Mouse (Mus musculus) forebrain, embryonic 14.5 days (tissue): ENCODE measurements at regions not wholly inside any gene's neighbourhood (a gene's known extent, or its start where the extent isn't known, plus 50 kb on each side); places are given as distances from the start of the nearest gene placed in this dataset.

Experiments used
- ATAC-seq: fragments of 200-750 bp; cut with Nextera tagmentation; 2 replicates; pipeline ENCODE4 v1.8.0; 2017; ENCODE audit warnings: mild to moderate bottlenecking, moderate library complexity
- DNase-seq: peaks from one replicate; pipeline ENCODE4 v3.0.0-alpha.2; 2015; ENCODE audit warnings: low spot score
- H3K27ac ChIP-seq: fragments of 300-500 bp; sonication (generic); 2 replicates; pipeline ENCODE4 v1.5.1; 2014; ENCODE audit warnings: low read depth, mild to moderate bottlenecking, control low read depth, low read length, moderate library complexity
- H3K27me3 ChIP-seq: fragments of 300-500 bp; sonication (generic); replicated peaks from 2 replicates; pipeline ENCODE4 v1.6.1; 2014; ENCODE audit warnings: low read length, control low read depth, mixed read lengths; ENCODE audit not compliant: control insufficient read depth, insufficient read depth
- H3K36me3 ChIP-seq: fragments of 300-500 bp; sonication (generic); 2 replicates; pipeline ENCODE4 v1.6.1; 2014; ENCODE audit warnings: low read length, control low read depth; ENCODE audit not compliant: control insufficient read depth, insufficient read depth
- H3K4me1 ChIP-seq: fragments of 300-500 bp; sonication (generic); 2 replicates; pipeline ENCODE4 v1.6.1; 2014; ENCODE audit warnings: antibody characterized with exemption, low read length, control low read depth; ENCODE audit not compliant: control insufficient read depth, insufficient read depth
- H3K4me2 ChIP-seq: fragments of 300-500 bp; sonication (generic); 2 replicates; pipeline ENCODE4 v1.6.1; 2014; ENCODE audit warnings: mild to moderate bottlenecking, control low read depth, low read length
- H3K4me3 ChIP-seq: fragments of 300-500 bp; sonication (generic); 2 replicates; pipeline ENCODE4 v1.5.1; 2014; ENCODE audit warnings: low read depth, low read length, control low read depth
- H3K9ac ChIP-seq: fragments of 300-500 bp; sonication (generic); 2 replicates; pipeline ENCODE4 v1.6.1; 2014; ENCODE audit warnings: mild to moderate bottlenecking, low read length, control low read depth, moderate library complexity
- H3K9me3 ChIP-seq: fragments of 300-500 bp; sonication (generic); replicated peaks from 2 replicates; pipeline ENCODE4 v1.6.1; 2016; ENCODE audit warnings: low read length, control low read depth, mixed read lengths; ENCODE audit not compliant: control insufficient read depth
- WGBS: fragments of 180-500 bp; shearing (Covaris S2); extraction: QIAGEN DNeasy Blood & Tissue Kit; methylation state at CpG from one replicate; pipeline ENCODE4 v1.1.7; 2014; 5-methylcytosine and 5-hydroxymethylcytosine counted together

GRCm38 (mm10) chr11:111706882-111707281, 640.9 kb downstream of the Kcnj2 start:
- no peaks in the 10 kb centered on the region for H3K27me3 ChIP-seq
- no peak overlapping the region for H3K27ac ChIP-seq
- H3K4me1 ChIP-seq = no peaks in the 10 kb centered on the region
- DNase-seq = no peak
- no peaks in the 10 kb centered on the region for H3K36me3 ChIP-seq
- H3K9me3 ChIP-seq = no peaks in the 10 kb centered on the region
- no peak overlapping the region for H3K4me3 ChIP-seq
- no peak overlapping the region for H3K4me2 ChIP-seq
- 60% methylated on average over 4 of the region's 4 CpGs for WGBS
- ATAC-seq = no peak
- no peak overlapping the region for H3K9ac ChIP-seq

GRCm38 (mm10) chr11:111715401-111715800, 649.4 kb downstream of the Kcnj2 start:
- 82% methylated on average over 5 of the region's 5 CpGs for WGBS
- ATAC-seq = no peak

GRCm38 (mm10) chr11:111722276-111722675, 656.3 kb downstream of the Kcnj2 start:
- H3K9me3 ChIP-seq = no peaks in the 10 kb centered on the region
- no peak overlapping the region for H3K27ac ChIP-seq
- 73% methylated on average over 4 of the region's 4 CpGs for WGBS
- no peak overlapping the region for H3K9ac ChIP-seq
- DNase-seq (no peak), ATAC-seq (no peak)
- H3K4me1 ChIP-seq = no peaks in the 10 kb centered on the region
- no peaks in the 10 kb centered on the region for H3K27me3 ChIP-seq
- H3K4me2 ChIP-seq = no peak overlapping the region
- no peaks in the 10 kb centered on the region for H3K36me3 ChIP-seq
- no peak overlapping the region for H3K4me3 ChIP-seq

More at GRCm38 (mm10) chr11:111715401-111715800, 649.4 kb downstream of the Kcnj2 start:
- Histone ChIP-seq H3K27me3 (no peaks in the 10 kb centered on the region), H3K27ac (no peak overlapping the region), H3K4me3 (no peak overlapping the region), H3K9ac (no peak overlapping the region), H3K4me2 (no peak overlapping the region), H3K9me3 (no peaks in the 10 kb centered on the region), H3K36me3 (no peaks in the 10 kb centered on the region), H3K4me1 (no peaks in the 10 kb centered on the region)
- no peak for DNase-seq

GRCm38 (mm10) chr11:111728148-111728547, 662.2 kb downstream of the Kcnj2 start:
- Histone ChIP-seq H3K9ac (no peak overlapping the region), H3K4me3 (no peak overlapping the region), H3K36me3 (no peaks in the 10 kb centered on the region), H3K4me1 (no peaks in the 10 kb centered on the region), H3K27ac (no peak overlapping the region), H3K27me3 (no peaks in the 10 kb centered on the region), H3K9me3 (no peaks in the 10 kb centered on the region), H3K4me2 (no peak overlapping the region)
- DNase-seq (peak; percentile 33), ATAC-seq (no peak)
- WGBS = 6% methylated on average over 4 of the region's 4 CpGs

- Histone ChIP-seq H3K4me2 (no peak overlapping the region), H3K4me1 (no peaks in the 10 kb centered on the region), H3K36me3 (no peaks in the 10 kb centered on the region), H3K4me3 (no peak overlapping the region), H3K27ac (no peak overlapping the region), H3K9me3 (no peaks in the 10 kb centered on the region), H3K27me3 (no peaks in the 10 kb centered on the region), H3K9ac (no peak overlapping the region)
- DNase-seq (no peak), ATAC-seq (no peak)
- 91% methylated on average over 8 of the region's 8 CpGs for WGBS
These were observed 666.1 kb downstream of the Kcnj2 start for GRCm38 (mm10) chr11:111732096-111732495.

- Histone ChIP-seq H3K27me3 (no peaks in the 10 kb centered on the region), H3K4me3 (no peak overlapping the region), H3K9ac (no peak overlapping the region), H3K4me2 (no peak overlapping the region), H3K36me3 (no peaks in the 10 kb centered on the region), H3K9me3 (no peaks in the 10 kb centered on the region), H3K4me1 (no peaks in the 10 kb centered on the region), H3K27ac (no peak overlapping the region)
- no peak for DNase-seq
- 97% methylated on average over 1 of the region's 1 CpGs for WGBS
- ATAC-seq = no peak
These were observed 669.5 kb downstream of the Kcnj2 start for GRCm38 (mm10) chr11:111735446-111735845.

DNA sequence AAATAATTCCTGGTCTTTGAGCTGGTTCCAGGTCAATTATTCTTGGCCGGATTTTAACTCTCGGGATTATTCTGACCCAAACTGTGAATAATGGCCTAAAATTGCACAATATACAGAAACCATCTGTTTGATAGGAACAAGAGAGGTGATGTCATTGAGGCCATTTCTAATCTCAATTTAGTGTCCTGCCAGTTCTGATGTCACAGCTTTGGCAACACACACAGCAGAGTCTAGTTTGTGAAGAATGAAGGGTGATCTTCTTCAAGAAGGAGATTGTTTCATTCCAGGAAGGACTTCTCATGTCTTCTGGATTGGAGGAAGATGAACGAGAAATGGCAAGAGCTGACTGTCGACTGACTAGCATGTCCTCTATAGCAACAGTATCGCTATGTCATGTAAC, 670.0 kb downstream of the Kcnj2 start:
- no peak overlapping the region for H3K4me3 ChIP-seq
- H3K9ac ChIP-seq = no peak overlapping the region
- DNase-seq (no peak), ATAC-seq (no peak)
- H3K4me2 ChIP-seq = no peak overlapping the region
- H3K27me3 ChIP-seq = no peaks in the 10 kb centered on the region
- no peaks in the 10 kb centered on the region for H3K9me3 ChIP-seq
- H3K27ac ChIP-seq = no peak overlapping the region
- 96% methylated on average over 5 of the region's 5 CpGs for WGBS
- H3K4me1 ChIP-seq = no peaks in the 10 kb centered on the region
- no peaks in the 10 kb centered on the region for H3K36me3 ChIP-seq

DNA sequence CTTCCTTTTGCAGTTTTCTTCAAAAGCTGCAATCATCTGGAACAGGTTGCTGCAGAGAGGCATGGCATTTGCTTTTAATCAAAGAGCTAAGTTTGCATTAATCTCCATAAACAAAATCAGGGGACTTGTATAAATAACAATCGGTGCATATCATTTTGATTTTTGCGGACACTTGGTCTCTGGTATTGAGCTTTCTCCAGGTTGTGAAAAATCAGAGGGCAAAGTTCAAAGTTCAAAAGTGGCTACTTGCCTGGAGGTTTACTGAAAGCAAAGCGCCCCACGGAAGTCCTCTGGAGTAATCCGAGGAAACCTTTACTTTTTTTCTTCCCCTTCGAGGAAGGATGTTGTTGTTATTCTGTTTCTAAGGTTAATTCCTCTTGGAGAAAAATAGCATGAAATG, 677.4 kb downstream of the Kcnj2 start:
- Histone ChIP-seq H3K4me1 (no peaks in the 10 kb centered on the region), H3K4me2 (no peak overlapping the region), H3K9ac (no peak overlapping the region), H3K36me3 (no peaks in the 10 kb centered on the region), H3K4me3 (no peak overlapping the region), H3K27me3 (no peaks in the 10 kb centered on the region), H3K27ac (no peak overlapping the region), H3K9me3 (no peaks in the 10 kb centered on the region)
- ATAC-seq (no peak), DNase-seq (no peak)
- WGBS = 72% methylated on average over 6 of the region's 6 CpGs

DNA sequence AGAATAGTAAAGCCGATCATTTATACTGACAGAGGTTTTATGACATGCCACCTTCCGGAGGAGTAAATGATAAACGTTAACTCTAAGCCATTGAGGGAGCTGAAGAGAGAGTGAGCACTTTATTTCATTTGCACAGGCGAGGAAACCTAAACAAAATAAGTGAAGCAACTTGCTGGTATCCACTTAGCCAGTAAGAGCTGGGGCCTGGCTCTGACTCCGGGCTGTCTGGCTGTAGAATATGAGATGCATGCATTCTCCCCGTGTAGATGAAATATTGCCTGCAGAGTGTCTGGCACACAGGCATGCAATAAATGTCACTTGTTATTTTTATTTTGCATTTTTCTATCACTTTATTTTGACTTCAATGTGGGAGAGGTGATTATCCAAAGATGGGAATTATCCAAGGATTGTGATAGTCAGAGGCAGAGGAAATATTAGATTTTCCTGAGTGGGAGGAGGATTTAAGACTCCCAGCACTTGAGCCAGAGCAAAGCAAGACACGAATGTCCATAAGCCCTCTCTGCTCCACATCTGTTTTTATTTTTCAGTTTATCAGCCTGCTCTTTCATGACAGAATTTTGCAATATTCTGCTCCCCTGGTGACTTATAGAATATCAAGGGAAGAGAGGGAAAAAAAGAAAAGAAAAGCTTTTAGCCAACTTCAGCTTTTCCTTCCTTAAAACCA, 681.4 kb downstream of the Kcnj2 start:
- no peak for DNase-seq
- no peak overlapping the region for H3K4me3 ChIP-seq
- H3K9me3 ChIP-seq = no peaks in the 10 kb centered on the region
- no peak overlapping the region for H3K4me2 ChIP-seq
- WGBS = 87% methylated on average over 7 of the region's 7 CpGs
- H3K27ac ChIP-seq = no peak overlapping the region
- no peaks in the 10 kb centered on the region for H3K27me3 ChIP-seq
- ATAC-seq = no peak
- H3K9ac ChIP-seq = no peak overlapping the region
- no peaks in the 10 kb centered on the region for H3K36me3 ChIP-seq
- no peaks in the 10 kb centered on the region for H3K4me1 ChIP-seq
